Mouse (Mus musculus): Measurements from ENCODE around the gene Pum2. TPM values are rescaled to one million over a fixed set of nuclear protein-coding genes. Genes with fewer than 3 reads are reported as not detected.

Pum2 gene
- polyA plus RNA-seq, 1 experiment from 2014 or later = 69.2 TPM

Other genes starting within 250 kb of the Pum2 start
- gene Rhob, start 174.1 kb upstream of the Pum2 start, polyA plus RNA-seq (2014; fragmentation: Nextera tagmentation; extraction: Ambion mirVana) = 52.8 and 58.5 TPM in 2 replicates
- gene Slc7a15, start 75.1 kb upstream of the Pum2 start, polyA plus RNA-seq (2014; fragmentation: Nextera tagmentation; extraction: Ambion mirVana) = not detected in 2 replicates
- gene Sdc1, start 97.2 kb downstream of the Pum2 start, polyA plus RNA-seq (2014; fragmentation: Nextera tagmentation; extraction: Ambion mirVana) = 112 and 129 TPM in 2 replicates
- gene Laptm4a, start 247.5 kb downstream of the Pum2 start, polyA plus RNA-seq (2014; fragmentation: Nextera tagmentation; extraction: Ambion mirVana) = 148 and 186 TPM in 2 replicates

Data from stomach, embryonic 14.5 days (tissue).